Mouse (Mus musculus) olfactory bulb, adult 2 months (tissue): ENCODE results near the gene AI661453. TPM values are rescaled to one million over a fixed set of nuclear protein-coding genes. Genes with fewer than 3 reads are reported as not detected.
"Not testable (repeated sequence)": the region's sequence is repeated elsewhere in the genome, so short reads cannot be mapped to it uniquely, and the experiment has no call there.

ENCODE experiments used
- H3K27ac ChIP-seq: fragments of 200-500 bp; 2 replicates; pipeline ENCODE4 v1.5.1; 2012; ENCODE audit warnings: low read depth, low read length; ENCODE audit not compliant: insufficient read depth
- H3K4me1 ChIP-seq: fragments of 200-500 bp; 2 replicates; pipeline ENCODE4 v1.6.1; 2012; ENCODE audit warnings: low read length; ENCODE audit not compliant: control insufficient read depth, insufficient read depth
- H3K4me3 ChIP-seq: fragments of 200-500 bp; 2 replicates; pipeline ENCODE4 v1.5.1; 2012; ENCODE audit warnings: mild to moderate bottlenecking, low read depth, low read length, moderate library complexity; ENCODE audit not compliant: insufficient read depth
- CTCF ChIP-seq: fragments of 200-500 bp; IDR thresholded peaks from 2 replicates; pipeline ENCODE4 v1.5.1; 2012; ENCODE audit warnings: low read depth, mild to moderate bottlenecking, low read length, moderate library complexity; ENCODE audit not compliant: insufficient read depth
- POLR2A ChIP-seq: fragments of 200-500 bp; IDR thresholded peaks from 2 replicates; pipeline ENCODE4 v1.6.1; 2012; ENCODE audit warnings: mild to moderate bottlenecking, low read depth, low read length, moderate library complexity; ENCODE audit not compliant: insufficient read depth
- WGBS: fragments of 180-500 bp; shearing (Covaris S2); methylation state at CpG from one replicate; pipeline ENCODE4 v1.1.7; 2018; 5-methylcytosine and 5-hydroxymethylcytosine counted together
- polyA plus RNA-seq: library from polyadenylated mRNA; stranded (reverse); fragments of >200 nt; gene quantifications from 2 replicates; pipeline ENCODE4 v1.2.4, GENCODE M21; 2012; ENCODE audit warnings: low replicate concordance; ENCODE audit not compliant: missing spikeins, insufficient read depth, insufficient read length

The AI661453 gene
- polyA plus RNA-seq, 1 experiment, result not detected

DNA sequence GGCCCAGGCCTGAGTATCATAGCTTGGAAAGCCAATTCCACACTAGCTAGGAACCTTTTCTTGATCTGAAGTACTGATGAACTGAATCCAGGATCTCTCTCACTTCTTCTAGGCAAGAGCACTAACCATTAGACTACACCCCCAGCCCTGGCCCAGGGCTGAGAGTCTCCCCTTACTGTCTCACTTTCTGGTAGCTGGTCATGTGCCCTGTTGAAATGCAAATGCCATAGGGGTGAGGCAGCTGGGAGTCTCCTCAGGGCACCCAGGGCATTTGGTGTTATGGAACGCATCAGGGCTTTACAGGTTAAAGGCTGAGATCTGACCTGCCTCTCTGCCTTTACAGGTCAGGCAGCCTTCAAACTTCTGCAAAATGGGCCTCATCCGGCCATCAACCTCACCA, 16.2 kb upstream of the AI661453 start:
- TF ChIP-seq POLR2A (no peak), CTCF (no peak)
- H3K4me1 ChIP-seq, result no peaks in the 10 kb centered on the region
- H3K4me3 ChIP-seq, result no peak overlapping the region
- no peak overlapping the region for H3K27ac ChIP-seq
- 81% methylated on average over 2 of the region's 2 CpGs for WGBS

DNA sequence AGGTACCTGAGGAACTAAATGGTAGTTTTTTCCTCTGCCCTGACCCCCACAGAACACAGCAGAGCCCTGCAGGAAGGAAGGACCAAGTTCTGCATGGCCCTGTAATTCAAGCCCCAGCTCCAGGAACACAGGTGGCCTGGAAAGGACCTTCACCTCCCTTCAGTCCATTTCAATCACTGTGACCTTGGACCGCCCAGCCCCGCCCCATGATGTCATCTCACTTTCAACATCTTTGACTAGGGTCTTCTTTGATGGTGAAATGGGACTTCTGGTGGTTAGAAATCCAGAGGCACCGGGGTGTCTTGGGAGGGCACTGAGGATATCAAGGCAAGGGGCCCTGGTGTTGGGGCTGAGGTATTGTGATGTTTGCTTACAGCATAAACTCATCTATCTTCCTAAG, 14.8 kb upstream of the AI661453 start:
- Histone ChIP-seq H3K27ac (no peak overlapping the region), H3K4me1 (peaks cover 3% of the 10 kb centered on the region; the same call in 1 of the 2 replicates), H3K4me3 (no peak overlapping the region)
- WGBS, result 86% methylated on average over 3 of the region's 3 CpGs
- TF ChIP-seq CTCF (no peak), POLR2A (no peak)

DNA sequence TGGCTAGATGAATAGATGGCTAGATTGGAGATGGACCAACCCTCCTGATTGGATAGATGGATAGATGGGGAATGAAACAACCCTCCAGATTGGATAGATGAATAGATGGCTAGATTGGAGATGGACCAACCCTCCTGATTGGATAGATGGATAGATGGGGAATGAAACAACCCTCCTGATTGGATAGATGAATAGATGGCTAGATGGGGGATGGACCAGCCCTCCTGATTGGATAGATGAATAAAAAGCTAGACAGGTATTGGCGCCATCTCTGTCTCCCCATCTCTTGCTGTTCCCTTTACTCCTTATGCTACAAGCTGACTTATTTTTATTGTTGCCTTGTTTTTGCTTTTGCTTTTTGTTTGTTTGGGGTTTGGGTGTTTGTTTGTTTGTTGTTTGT, 13.8 kb upstream of the AI661453 start:
- 90% methylated on average over 1 of the region's 1 CpGs for WGBS
- not testable (repeated sequence) for H3K4me1 ChIP-seq, H3K4me3 ChIP-seq

DNA sequence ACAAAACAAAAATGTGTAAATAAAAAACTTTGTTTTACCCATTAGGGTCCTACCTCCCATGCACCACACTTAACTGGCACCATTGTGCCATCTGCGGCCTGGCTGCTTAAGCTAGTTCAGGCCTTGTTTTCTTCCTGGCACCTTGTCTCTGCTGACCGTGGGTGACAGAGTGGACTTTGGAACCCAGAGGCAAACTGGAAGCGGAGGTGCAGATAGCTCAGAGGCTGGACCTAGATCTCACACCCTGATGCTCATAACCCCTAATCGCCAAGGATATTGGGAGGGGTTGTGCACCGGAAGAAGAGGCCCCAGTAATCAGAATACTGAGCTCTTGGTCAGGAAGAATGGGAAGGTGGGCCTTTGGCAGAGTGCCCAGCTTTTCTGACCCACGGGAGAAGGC, 12.2 kb upstream of the AI661453 start:
- Histone ChIP-seq H3K4me3 (no peak overlapping the region), H3K4me1 (peaks cover 17% of the 10 kb centered on the region), H3K27ac (no peak overlapping the region)
- 73% methylated on average over 6 of the region's 6 CpGs for WGBS
- TF ChIP-seq CTCF, result no peak
- TF ChIP-seq POLR2A, result no peak

More for the DNA sequence above, 13.8 kb upstream of the AI661453 start:
- H3K27ac ChIP-seq, result not testable (repeated sequence)

DNA sequence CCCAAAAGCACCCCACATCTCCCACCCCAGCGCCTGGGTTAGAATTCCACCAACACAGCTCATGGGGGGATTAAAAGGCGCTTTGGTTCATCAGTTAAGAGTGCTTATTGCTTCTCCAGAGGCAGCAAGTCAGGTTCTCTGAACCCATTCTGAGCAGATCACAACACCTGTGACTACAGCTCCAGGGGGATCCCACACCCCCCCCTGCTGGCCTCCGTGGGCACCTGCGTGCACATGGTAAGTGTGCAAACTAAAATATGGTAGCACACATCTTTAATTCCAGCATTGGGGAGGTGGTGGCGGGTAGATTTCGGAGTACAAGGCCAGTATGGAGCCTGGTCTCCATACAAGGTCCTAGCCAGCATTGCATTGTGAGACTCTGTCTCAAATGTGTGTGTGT, 9.1 kb upstream of the AI661453 start:
- Histone ChIP-seq H3K4me3 (no peak overlapping the region), H3K4me1 (peaks cover 17% of the 10 kb centered on the region), H3K27ac (no peak overlapping the region)
- WGBS, result 87% methylated on average over 6 of the region's 6 CpGs
- no peak for TF ChIP-seq CTCF
- no peak for TF ChIP-seq POLR2A

DNA sequence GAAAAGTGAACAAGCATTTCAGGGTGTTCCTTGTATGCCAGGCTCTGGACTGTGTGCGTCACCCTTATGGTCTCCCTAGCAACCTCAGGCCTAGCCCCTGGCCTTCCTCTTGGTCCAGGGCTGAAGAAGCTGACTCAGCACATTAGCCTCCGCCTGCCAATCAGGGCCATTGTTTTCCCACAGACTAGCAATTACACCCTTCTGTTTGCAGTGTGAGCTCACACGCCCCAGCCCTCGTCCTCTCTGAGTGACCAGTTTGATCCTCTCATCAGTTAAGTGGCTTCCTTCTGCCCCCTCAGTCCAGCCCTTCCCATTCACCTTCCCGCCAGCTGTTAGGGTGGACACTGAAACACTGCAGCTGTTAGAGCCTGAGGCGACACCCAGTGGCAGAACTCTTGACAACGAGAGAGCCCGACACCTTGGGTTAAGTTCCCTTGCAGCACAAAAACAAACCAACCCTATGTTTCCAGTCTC, 7.5 kb upstream of the AI661453 start:
- TF ChIP-seq CTCF, result no peak
- no peak for TF ChIP-seq POLR2A
- Histone ChIP-seq H3K4me3 (no peak overlapping the region), H3K27ac (no peak overlapping the region), H3K4me1 (peaks cover 17% of the 10 kb centered on the region)
- 15% methylated on average over 8 of the region's 8 CpGs for WGBS

DNA sequence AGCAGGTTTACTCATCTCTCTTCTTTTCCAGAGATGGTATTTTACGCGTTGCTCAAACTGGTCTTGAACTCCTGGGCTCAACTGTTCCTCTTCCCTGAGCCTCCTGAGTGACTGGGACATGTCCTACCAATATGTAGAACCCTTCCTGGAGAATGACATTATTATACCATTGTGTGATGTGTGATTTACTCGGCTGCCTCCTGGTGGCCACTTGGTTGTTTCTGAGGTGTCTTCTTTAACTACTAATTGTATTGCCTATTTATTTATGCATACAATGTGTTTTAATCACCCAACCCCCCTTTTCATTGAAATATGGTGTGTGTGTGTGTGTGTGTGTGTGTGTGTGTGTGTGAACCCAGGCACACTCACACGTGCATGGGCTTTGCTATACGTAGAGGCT, 5.6 kb upstream of the AI661453 start:
- Histone ChIP-seq H3K27ac (no peak overlapping the region), H3K4me3 (no peak overlapping the region), H3K4me1 (peaks cover 14% of the 10 kb centered on the region)
- no peak for TF ChIP-seq POLR2A
- no peak for TF ChIP-seq CTCF
- WGBS, result 79% methylated on average over 5 of the region's 5 CpGs

DNA sequence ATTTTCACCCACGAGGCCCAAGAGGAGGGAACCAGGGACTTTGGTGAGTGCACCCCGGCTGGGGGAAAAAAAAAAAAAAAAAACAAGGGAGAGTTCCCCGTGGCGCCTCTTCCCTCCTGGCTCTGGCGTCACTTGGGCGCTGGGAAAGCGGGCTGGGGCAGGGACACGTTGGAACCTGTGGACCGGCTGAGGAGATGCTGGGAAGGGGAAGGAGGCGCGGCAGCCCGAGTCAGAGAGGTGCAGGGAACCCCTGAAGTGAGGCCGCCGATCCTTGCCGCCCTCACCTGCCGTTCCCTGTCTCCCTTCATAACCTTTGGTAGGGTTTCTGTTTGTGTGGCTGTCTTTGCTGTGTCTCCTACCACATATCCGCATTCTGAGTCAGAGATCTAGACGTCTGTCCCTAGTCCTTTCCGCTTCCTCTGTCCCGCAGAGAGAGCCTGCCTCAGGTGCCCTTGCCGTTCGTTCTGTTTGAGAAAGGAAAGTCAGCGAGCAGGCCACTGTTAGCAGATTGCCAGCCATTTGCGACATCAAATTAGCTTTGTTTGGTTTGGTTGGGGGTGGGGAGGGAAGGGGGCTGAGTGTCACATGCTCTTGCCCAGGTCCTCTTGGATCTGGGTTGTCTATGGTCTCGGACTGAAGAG, 612 bp downstream of the AI661453 start, which contains the start of gene 1700001C19Rik:
TSS of gene 1700001C19Rik (minus strand) at position 470 of the 641 bp plus-strand sequence.
- Histone ChIP-seq H3K4me3 (peak within 1 kb of the TSS; percentile 26), H3K4me1 (peaks cover 23% of the 10 kb centered on the region), H3K27ac (no peak within 1 kb of the TSS)
- 18% methylated on average over 25 of the region's 25 CpGs for WGBS
- TF ChIP-seq CTCF, result no peak
- no peak for TF ChIP-seq POLR2A

DNA sequence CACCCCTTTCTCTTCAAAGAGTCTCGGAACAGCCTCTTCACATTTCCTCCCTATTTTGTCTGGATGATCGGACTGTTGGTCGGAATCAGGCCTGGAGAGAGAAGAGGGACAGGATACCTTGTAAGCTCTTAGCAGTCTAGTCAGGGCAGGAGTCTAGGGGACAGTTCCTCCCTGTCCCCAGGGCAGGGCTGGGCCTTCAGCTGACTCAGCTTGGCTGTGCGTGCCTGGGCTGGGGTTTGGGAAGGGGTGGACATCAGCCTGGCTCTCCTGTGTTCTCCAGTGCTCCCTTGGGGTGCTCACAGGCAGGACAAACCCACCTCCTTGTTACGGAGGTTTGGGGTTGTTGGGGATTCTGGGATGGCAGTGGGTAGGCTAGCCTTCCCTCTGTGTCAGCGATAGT, 2.2 kb downstream of the AI661453 start:
- Histone ChIP-seq H3K27ac (no peak overlapping the region), H3K4me3 (no peak overlapping the region), H3K4me1 (peaks cover 23% of the 10 kb centered on the region)
- 87% methylated on average over 6 of the region's 6 CpGs for WGBS
- TF ChIP-seq POLR2A (no peak), CTCF (no peak)

DNA sequence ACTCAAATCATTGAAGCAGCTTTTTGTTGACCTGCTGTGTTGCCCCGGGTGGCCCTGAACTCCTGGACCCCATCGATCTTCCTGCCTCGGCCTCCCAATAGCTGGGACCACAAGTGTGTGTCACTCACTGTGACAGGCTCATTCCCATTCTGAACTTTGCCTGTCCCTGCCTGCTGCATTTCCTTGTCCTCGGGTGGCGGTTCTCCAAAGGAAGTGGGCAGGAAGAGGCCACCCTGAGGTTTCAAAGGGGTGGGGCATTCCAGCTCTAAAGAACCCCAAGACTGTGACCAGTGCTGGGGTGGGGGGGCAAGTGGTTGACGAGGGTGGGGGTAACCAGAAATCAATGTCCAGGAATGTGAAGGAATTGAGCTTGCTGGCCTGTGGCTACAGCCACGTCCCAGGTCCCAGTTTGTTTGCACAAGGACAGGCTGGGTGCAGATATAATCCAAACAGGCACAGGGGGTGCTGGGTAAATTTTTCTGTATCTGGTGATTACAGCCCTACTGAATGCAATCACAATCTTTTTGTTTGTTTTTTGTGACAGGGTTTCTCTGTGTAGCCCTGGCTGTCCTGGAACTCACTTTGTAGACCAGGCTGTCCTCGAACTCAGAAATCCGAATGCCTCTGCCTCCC, 3.1 kb downstream of the AI661453 start:
- 70% methylated on average over 9 of the region's 9 CpGs for WGBS
- Histone ChIP-seq H3K27ac (no peak overlapping the region), H3K4me1 (peaks cover 23% of the 10 kb centered on the region), H3K4me3 (no peak overlapping the region)
- TF ChIP-seq POLR2A (no peak), CTCF (no peak)
